Mouse (Mus musculus) lung, postnatal 25 days (tissue): Measurements from ENCODE around the gene Otop2.
A peak's percentile ranks its signal among the peaks of the same experiment; 100 is the strongest.

Experiments
- DNase-seq: peaks from one replicate; pipeline ENCODE4 v3.0.0; 2022; ENCODE audit warnings: low spot score

Otop2 gene

GRCm38 (mm10) chr11:115276780-115277603, 30.0 kb upstream of the Otop2 start, which contains the start of gene Fdxr:
Gene Fdxr, minus strand, starts transcription at chr11:115277050.
- peak; percentile 100 for DNase-seq

GRCm38 (mm10) chr11:115277604-115277975, 29.4 kb upstream of the Otop2 start:
- no peak for DNase-seq

- no peak for DNase-seq
Measured at GRCm38 (mm10) chr11:115278176-115278575, 28.8 kb upstream of the Otop2 start.

GRCm38 (mm10) chr11:115279726-115280125, 27.2 kb upstream of the Otop2 start:
- no peak for DNase-seq

- DNase-seq: peak; percentile 20
Measured at GRCm38 (mm10) chr11:115282295-115282694, 24.7 kb upstream of the Otop2 start.

GRCm38 (mm10) chr11:115282723-115283485, 24.1 kb upstream of the Otop2 start:
- no peak for DNase-seq

- DNase-seq: no peak
Measured at GRCm38 (mm10) chr11:115283486-115283765, 23.5 kb upstream of the Otop2 start.

GRCm38 (mm10) chr11:115283891-115284620, 22.9 kb upstream of the Otop2 start:
- no peak for DNase-seq

- DNase-seq: no peak
Measured at GRCm38 (mm10) chr11:115285282-115285681, 21.7 kb upstream of the Otop2 start.

- DNase-seq: no peak
Measured at GRCm38 (mm10) chr11:115286201-115286993, 20.6 kb upstream of the Otop2 start.

GRCm38 (mm10) chr11:115287386-115287785, 19.6 kb upstream of the Otop2 start:
- no peak for DNase-seq

GRCm38 (mm10) chr11:115288305-115288704, 18.7 kb upstream of the Otop2 start:
- DNase-seq: no peak

GRCm38 (mm10) chr11:115289885-115290284, 17.1 kb upstream of the Otop2 start:
- DNase-seq: no peak

- no peak for DNase-seq
Measured at GRCm38 (mm10) chr11:115290314-115290713, 16.6 kb upstream of the Otop2 start.

- peak; percentile 60 for DNase-seq
Measured at GRCm38 (mm10) chr11:115290919-115291318, 16.0 kb upstream of the Otop2 start.

GRCm38 (mm10) chr11:115291503-115291902, 15.5 kb upstream of the Otop2 start:
- no peak for DNase-seq

GRCm38 (mm10) chr11:115292631-115293375, 14.2 kb upstream of the Otop2 start:
- no peak for DNase-seq

GRCm38 (mm10) chr11:115295939-115296338, 11.0 kb upstream of the Otop2 start:
- DNase-seq: no peak

- DNase-seq: peak; percentile 24
Measured at GRCm38 (mm10) chr11:115296471-115297210, 10.3 kb upstream of the Otop2 start.

- DNase-seq: peak; percentile 35
Measured at GRCm38 (mm10) chr11:115297214-115297826, 9.6 kb upstream of the Otop2 start, which contains the start of gene Fads6. Gene Fads6, minus strand, starts transcription at chr11:115297663.
